Mouse (Mus musculus) lung, embryonic 14.5 days (tissue): ENCODE data around the gene Sfn. TPM values are rescaled to one million over a fixed set of nuclear protein-coding genes. Genes with fewer than 3 reads are reported as not detected.

Experiments used
- ATAC-seq: fragments of 200-750 bp; cut with Nextera tagmentation; 2 replicates; pipeline ENCODE4 v1.8.0; 2017; ENCODE audit warnings: mild to moderate bottlenecking, moderate TSS enrichment, moderate library complexity; ENCODE audit not compliant: insufficient read depth
- DNase-seq: peaks from one replicate; pipeline ENCODE4 v3.0.0-alpha.2; 2015
- H3K27ac ChIP-seq: fragments of 300-500 bp; sonication (generic); 2 replicates; pipeline ENCODE4 v1.5.1; 2014; ENCODE audit warnings: low read depth, mild to moderate bottlenecking, moderate library complexity
- H3K27me3 ChIP-seq: fragments of 300-500 bp; sonication (generic); 2 replicates; pipeline ENCODE4 v1.6.1; 2014; ENCODE audit warnings: low read length, control low read depth; ENCODE audit not compliant: insufficient read depth
- H3K36me3 ChIP-seq: fragments of 300-500 bp; sonication (generic); 2 replicates; pipeline ENCODE4 v1.6.1; 2014; ENCODE audit warnings: control low read depth; ENCODE audit not compliant: insufficient read depth
- H3K4me1 ChIP-seq: fragments of 300-500 bp; sonication (generic); 2 replicates; pipeline ENCODE4 v1.6.1; 2014; ENCODE audit warnings: antibody characterized with exemption, control low read depth; ENCODE audit not compliant: insufficient read depth
- H3K4me2 ChIP-seq: fragments of 300-500 bp; sonication (generic); 2 replicates; pipeline ENCODE4 v1.6.1; 2014; ENCODE audit warnings: mild to moderate bottlenecking
- H3K4me3 ChIP-seq: fragments of 300-500 bp; sonication (generic); 2 replicates; pipeline ENCODE4 v1.5.1; 2014; ENCODE audit warnings: low read depth, low read length
- H3K9ac ChIP-seq: fragments of 300-500 bp; sonication (generic); 2 replicates; pipeline ENCODE4 v1.6.1; 2014
- H3K9me3 ChIP-seq: fragments of 300-500 bp; sonication (generic); 2 replicates; pipeline ENCODE4 v1.6.1; 2016; ENCODE audit warnings: low read depth, low read length, control low read depth
- CTCF ChIP-seq: IDR thresholded peaks from 2 replicates; pipeline ENCODE4 v1.5.1; 2016; ENCODE audit warnings: antibody characterized with exemption, low read depth
- WGBS: fragments of 180-500 bp; shearing (Covaris S2); extraction: QIAGEN DNeasy Blood & Tissue Kit; methylation state at CpG from one replicate; pipeline ENCODE4 v1.1.7; 2014; 5-methylcytosine and 5-hydroxymethylcytosine counted together
- polyA plus RNA-seq: library from polyadenylated mRNA; unstranded; fragments of >200 nt; fragmentation: Nextera tagmentation; extraction: Ambion mirVana; gene quantifications from 2 replicates; pipeline ENCODE4 v1.2.1, GENCODE M21; 2014

Gene Sfn
- polyA plus RNA-seq, 1 experiment from 2014 or later: 10.6 TPM

DNA sequence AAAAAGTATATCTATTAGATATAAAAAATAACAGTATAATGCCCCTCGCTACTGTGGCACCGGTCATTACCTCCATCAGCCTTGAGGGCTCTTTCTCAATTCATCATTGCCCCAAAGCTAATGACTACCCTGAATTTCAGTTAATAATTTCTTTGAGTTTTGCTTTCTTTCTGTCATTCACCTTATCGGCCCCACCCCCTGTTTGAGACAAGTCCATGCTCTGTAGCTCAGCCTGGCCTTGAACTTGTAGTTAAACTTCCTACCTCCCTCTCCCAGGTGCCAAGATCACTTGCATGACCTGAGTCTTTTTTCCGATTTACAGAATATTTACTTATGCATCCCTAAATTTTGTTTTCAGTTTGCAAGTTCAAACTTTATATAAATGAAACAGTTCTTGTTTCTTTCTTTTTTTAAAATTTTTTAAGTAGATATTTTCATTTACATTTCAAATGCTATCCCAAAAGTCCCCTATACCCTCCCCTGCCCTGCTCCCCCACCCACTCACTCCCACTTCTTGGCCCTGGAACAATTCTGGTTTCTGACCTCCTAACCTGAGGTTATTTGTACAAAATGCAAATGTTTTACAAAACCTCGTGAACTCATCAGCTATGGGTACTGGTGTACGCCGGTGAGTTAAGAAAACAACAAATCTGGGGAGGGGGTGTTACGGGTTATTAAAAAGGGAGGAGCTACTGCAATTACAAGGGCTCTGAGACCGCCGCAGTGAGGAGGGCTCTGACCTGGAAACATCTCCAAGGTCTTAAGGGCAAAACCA lies 32.5 kb downstream of the Sfn start:
- Histone ChIP-seq H3K4me3 (no peak overlapping the region), H3K9me3 (no peaks in the 10 kb centered on the region), H3K4me2 (no peak overlapping the region), H3K27ac (no peak overlapping the region), H3K36me3 (no peaks in the 10 kb centered on the region), H3K27me3 (no peaks in the 10 kb centered on the region), H3K4me1 (no peaks in the 10 kb centered on the region), H3K9ac (no peak overlapping the region)
- no peak for TF ChIP-seq CTCF
- ATAC-seq (no peak), DNase-seq (no peak)
- WGBS: 71% methylated on average over 10 of the region's 10 CpGs

GRCm38 (mm10) chr4:133567251-133567650 lies 34.7 kb downstream of the Sfn start:
- Histone ChIP-seq H3K4me2 (no peak overlapping the region), H3K27me3 (no peaks in the 10 kb centered on the region), H3K36me3 (no peaks in the 10 kb centered on the region), H3K9ac (no peak overlapping the region), H3K9me3 (no peaks in the 10 kb centered on the region), H3K4me3 (no peak overlapping the region), H3K4me1 (no peaks in the 10 kb centered on the region), H3K27ac (no peak overlapping the region)
- no peak for TF ChIP-seq CTCF
- peak; percentile 12 for DNase-seq
- 27% methylated on average over 8 of the region's 8 CpGs for WGBS
- no peak for ATAC-seq

GRCm38 (mm10) chr4:133563123-133563571 lies 38.8 kb downstream of the Sfn start:
- no peaks in the 10 kb centered on the region for H3K4me1 ChIP-seq
- H3K27me3 ChIP-seq: no peaks in the 10 kb centered on the region
- H3K9ac ChIP-seq: no peak overlapping the region
- ATAC-seq: no peak
- no peak for DNase-seq
- no peak overlapping the region for H3K4me2 ChIP-seq
- H3K4me3 ChIP-seq: no peak overlapping the region
- no peaks in the 10 kb centered on the region for H3K36me3 ChIP-seq
- H3K27ac ChIP-seq: no peak overlapping the region
- no peak for TF ChIP-seq CTCF
- 71% methylated on average over 11 of the region's 11 CpGs for WGBS
- no peaks in the 10 kb centered on the region for H3K9me3 ChIP-seq

DNA sequence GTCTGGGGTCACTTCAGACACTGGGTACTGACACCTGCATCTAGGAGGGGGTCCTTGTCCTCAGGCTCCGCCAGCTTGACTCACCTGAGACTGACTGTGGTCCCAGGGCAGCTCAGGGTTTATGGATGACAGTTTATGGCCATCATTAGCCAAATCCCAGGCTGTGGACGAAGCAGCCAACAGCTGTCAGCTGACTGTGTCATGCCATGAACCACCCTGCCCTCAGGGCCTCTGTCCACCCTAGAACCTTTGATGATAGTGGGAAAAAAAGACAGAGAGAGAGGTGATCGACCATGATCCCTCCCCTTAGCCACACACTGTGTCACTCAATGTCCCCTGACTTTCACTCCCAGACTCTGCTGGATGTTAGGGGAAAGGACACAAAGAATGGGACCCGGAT lies 40.3 kb downstream of the Sfn start:
- H3K36me3 ChIP-seq: no peaks in the 10 kb centered on the region
- 64% methylated on average over 4 of the region's 4 CpGs for WGBS
- H3K9ac ChIP-seq: no peak overlapping the region
- H3K4me1 ChIP-seq: no peaks in the 10 kb centered on the region
- no peak overlapping the region for H3K4me2 ChIP-seq
- ATAC-seq (no peak), DNase-seq (no peak)
- H3K4me3 ChIP-seq: no peak overlapping the region
- H3K27ac ChIP-seq: no peak overlapping the region
- no peaks in the 10 kb centered on the region for H3K27me3 ChIP-seq
- no peak for TF ChIP-seq CTCF
- no peaks in the 10 kb centered on the region for H3K9me3 ChIP-seq

- Histone ChIP-seq H3K9ac (no peak overlapping the region), H3K9me3 (no peaks in the 10 kb centered on the region), H3K4me2 (no peak overlapping the region), H3K4me3 (no peak overlapping the region), H3K4me1 (no peaks in the 10 kb centered on the region), H3K27ac (no peak overlapping the region), H3K36me3 (no peaks in the 10 kb centered on the region), H3K27me3 (no peaks in the 10 kb centered on the region)
- no peak for TF ChIP-seq CTCF
- WGBS: 68% methylated on average over 4 of the region's 4 CpGs
- ATAC-seq: no peak
- DNase-seq: no peak
Measured at GRCm38 (mm10) chr4:133559846-133560245, 42.1 kb downstream of the Sfn start.

GRCm38 (mm10) chr4:133557041-133557717 lies 44.8 kb downstream of the Sfn start:
- Histone ChIP-seq H3K27ac (no peak overlapping the region), H3K4me2 (no peak overlapping the region), H3K4me1 (no peaks in the 10 kb centered on the region), H3K4me3 (no peak overlapping the region), H3K27me3 (no peaks in the 10 kb centered on the region), H3K9me3 (no peaks in the 10 kb centered on the region), H3K9ac (no peak overlapping the region), H3K36me3 (no peaks in the 10 kb centered on the region)
- no peak for DNase-seq
- no peak for TF ChIP-seq CTCF
- 18% methylated on average over 10 of the region's 10 CpGs for WGBS
- ATAC-seq: no peak
